Mouse (Mus musculus) CH12.LX (cell line): ENCODE data around the gene Atp5d.

ENCODE experiments used
- CTCF ChIP-seq, 2 experiments: IDR thresholded peaks in 1 of 2; conservative IDR thresholded peaks in 1 of 2; 2 replicates each; pipeline ENCODE4 v1.5.1; 2011 to 2012; ENCODE audit warnings: low read depth in 2 of 2, low read length in 2 of 2, improper control_type of control experiment in 1 of 2, inconsistent platforms in 1 of 2, mild to moderate bottlenecking in 1 of 2, moderate library complexity in 1 of 2
- EP300 ChIP-seq: IDR thresholded peaks from 2 replicates; pipeline ENCODE4 v1.6.1; 2011; ENCODE audit warnings: low read length, improper control_type of control experiment
- HCFC1 ChIP-seq: IDR thresholded peaks from 2 replicates; pipeline ENCODE4 v1.6.1; 2012; ENCODE audit warnings: low read depth, mild to moderate bottlenecking, inconsistent platforms, low read length, improper control_type of control experiment
- POLR2A ChIP-seq: IDR thresholded peaks from 2 replicates; pipeline ENCODE4 v1.6.1; 2011; ENCODE audit warnings: low read depth, mild to moderate bottlenecking, improper control_type of control experiment, low read length
- USF2 ChIP-seq: conservative IDR thresholded peaks from 2 replicates; pipeline ENCODE4 v1.6.1; 2011; ENCODE audit warnings: low read depth, low read length, improper control_type of control experiment

- TF ChIP-seq POLR2A: peak; percentile 86
- TF ChIP-seq HCFC1: peak; percentile 76
- TF ChIP-seq EP300: no peak
- TF ChIP-seq CTCF (conservative IDR thresholded peaks at IDR 0.05 in 1 of 2, IDR thresholded peaks at IDR 0.05 in 1 of 2; ENCODE audit: low read depth in 2 of 2, low read length in 2 of 2): no peak
- no peak for TF ChIP-seq USF2
Observed at GRCm38 (mm10) chr10:80102216-80102915, 36.1 kb upstream of the Atp5d start.
